Mouse (Mus musculus) limb, embryonic 15.5 days (tissue): Measurements from ENCODE around the gene Filip1l. TPM values are rescaled to one million over a fixed set of nuclear protein-coding genes. Genes with fewer than 3 reads are reported as not detected.

Experiments used
- ATAC-seq: fragments of 200-750 bp; cut with Nextera tagmentation; 2 replicates; pipeline ENCODE4 v1.8.0; 2017; ENCODE audit warnings: low read depth, moderate TSS enrichment; ENCODE audit not compliant: insufficient number of reproducible peaks, low FRiP score, low TSS enrichment
- H3K27ac ChIP-seq: fragments of 300-500 bp; sonication (generic); 2 replicates; pipeline ENCODE4 v1.5.1; 2015; ENCODE audit warnings: moderate library complexity, mild to moderate bottlenecking, inconsistent platforms
- H3K27me3 ChIP-seq: fragments of 300-500 bp; sonication (generic); 2 replicates; pipeline ENCODE4 v1.6.1; 2015; ENCODE audit warnings: inconsistent platforms
- H3K36me3 ChIP-seq: fragments of 300-500 bp; sonication (generic); 2 replicates; pipeline ENCODE4 v1.6.1; 2015; ENCODE audit warnings: inconsistent platforms
- H3K4me1 ChIP-seq: fragments of 300-500 bp; sonication (generic); 2 replicates; pipeline ENCODE4 v1.6.1; 2015; ENCODE audit warnings: inconsistent platforms
- H3K4me2 ChIP-seq: fragments of 300-500 bp; sonication (generic); 2 replicates; pipeline ENCODE4 v1.6.1; 2015; ENCODE audit warnings: mild to moderate bottlenecking, inconsistent platforms
- H3K4me3 ChIP-seq: fragments of 300-500 bp; sonication (generic); 2 replicates; pipeline ENCODE4 v1.5.1; 2015; ENCODE audit warnings: mild to moderate bottlenecking, inconsistent platforms
- H3K9ac ChIP-seq: fragments of 300-500 bp; sonication (generic); 2 replicates; pipeline ENCODE4 v1.6.1; 2015; ENCODE audit warnings: inconsistent platforms
- H3K9me3 ChIP-seq: fragments of 300-500 bp; sonication (generic); 2 replicates; pipeline ENCODE4 v1.6.1; 2016; ENCODE audit warnings: inconsistent platforms
- WGBS: fragments of 180-500 bp; shearing (Covaris S2); methylation state at CpG from one replicate; pipeline ENCODE4 v1.1.7; 2015; 5-methylcytosine and 5-hydroxymethylcytosine counted together
- polyA plus RNA-seq: library from polyadenylated mRNA; unstranded; fragments of >200 nt; fragmentation: Nextera tagmentation; extraction: Ambion mirVana; gene quantifications from 2 replicates; pipeline ENCODE4 v1.2.1, GENCODE M21; 2015

The Filip1l gene
- polyA plus RNA-seq, 1 experiment from 2014 or later = 46.8 TPM

DNA sequence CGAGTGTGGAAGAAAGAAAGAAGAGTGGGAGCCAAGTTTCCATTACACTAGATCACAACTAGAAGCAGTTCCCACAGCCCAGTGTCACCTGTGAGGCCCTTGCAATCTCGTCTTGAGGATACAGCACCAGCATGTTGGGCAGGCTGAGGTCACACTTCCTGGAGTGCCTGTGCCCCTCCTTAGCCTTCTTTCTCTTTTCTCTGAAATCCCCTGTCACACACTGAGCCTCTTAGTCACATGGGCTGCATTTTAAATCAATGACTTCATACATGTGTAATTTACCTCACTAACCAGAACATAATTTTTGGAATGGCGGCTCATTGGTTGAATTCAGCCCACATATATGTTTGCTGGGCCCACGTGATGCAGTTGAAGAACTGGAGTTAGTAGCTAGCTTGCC is 50.0 kb downstream of the Filip1l start:
- no peak for ATAC-seq
- WGBS = 83% methylated on average over 4 of the region's 4 CpGs

DNA sequence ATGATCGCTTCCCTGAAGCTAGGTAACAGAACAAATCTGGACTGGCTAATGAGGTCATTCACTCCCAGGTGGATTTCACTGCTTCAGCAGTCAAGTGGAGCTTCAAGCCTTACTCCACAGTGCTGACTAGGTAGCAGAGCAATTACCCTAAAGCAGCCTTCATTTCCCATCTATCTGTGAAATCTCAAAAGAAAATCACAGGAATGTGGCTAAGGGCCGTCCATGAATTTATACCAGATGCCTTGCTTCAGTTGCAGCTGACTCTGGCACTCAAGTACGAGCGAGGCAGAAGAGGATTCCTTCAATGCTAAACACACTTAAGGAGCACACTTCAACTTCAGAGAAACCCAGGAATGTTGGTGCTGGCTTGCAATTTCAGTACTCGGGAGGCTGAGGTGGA is 50.9 kb downstream of the Filip1l start:
- no peaks in the 10 kb centered on the region for H3K9me3 ChIP-seq
- no peak overlapping the region for H3K4me2 ChIP-seq
- WGBS = 32% methylated on average over 5 of the region's 5 CpGs
- ATAC-seq = no peak
- no peaks in the 10 kb centered on the region for H3K27me3 ChIP-seq
- peaks cover 24% of the 10 kb centered on the region for H3K4me1 ChIP-seq
- no peaks in the 10 kb centered on the region for H3K36me3 ChIP-seq
- H3K27ac ChIP-seq = no peak overlapping the region; the same call in 1 of the 2 replicates
- H3K9ac ChIP-seq = no peak overlapping the region
- H3K4me3 ChIP-seq = no peak overlapping the region

More for the DNA sequence above, 50.0 kb downstream of the Filip1l start:
- peaks cover 30% of the 10 kb centered on the region for H3K4me1 ChIP-seq
- H3K4me3 ChIP-seq = no peak overlapping the region
- H3K4me2 ChIP-seq = no peak overlapping the region
- H3K36me3 ChIP-seq = no peaks in the 10 kb centered on the region
- no peak overlapping the region for H3K9ac ChIP-seq
- no peaks in the 10 kb centered on the region for H3K9me3 ChIP-seq
- H3K27ac ChIP-seq = no peak overlapping the region
- H3K27me3 ChIP-seq = no peaks in the 10 kb centered on the region

DNA sequence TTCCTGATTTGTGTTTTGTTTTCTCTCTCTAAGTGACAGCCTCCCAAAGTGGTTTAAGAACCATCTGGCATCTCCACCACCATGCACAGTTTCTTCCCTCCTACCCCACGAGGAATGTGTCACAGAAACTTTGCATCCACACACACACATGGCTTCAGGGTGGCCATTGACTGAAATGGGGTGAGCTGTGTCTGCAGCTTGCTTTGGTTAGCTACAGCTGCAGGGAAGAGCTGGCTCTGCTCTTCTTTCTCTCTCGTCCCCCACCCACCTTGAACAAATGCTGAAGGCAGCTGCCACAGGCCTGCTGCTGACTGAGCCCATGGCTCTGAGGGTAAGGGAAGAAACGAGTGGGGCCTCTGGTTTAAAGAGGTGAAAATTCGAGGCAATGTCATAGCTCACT is 59.9 kb downstream of the Filip1l start:
- H3K9me3 ChIP-seq = no peaks in the 10 kb centered on the region
- H3K4me1 ChIP-seq = peaks cover 12% of the 10 kb centered on the region
- no peak overlapping the region for H3K9ac ChIP-seq
- 31% methylated on average over 4 of the region's 4 CpGs for WGBS
- H3K4me2 ChIP-seq = no peak overlapping the region
- H3K36me3 ChIP-seq = no peaks in the 10 kb centered on the region
- no peaks in the 10 kb centered on the region for H3K27me3 ChIP-seq
- H3K27ac ChIP-seq = no peak overlapping the region
- ATAC-seq = no peak
- no peak overlapping the region for H3K4me3 ChIP-seq

DNA sequence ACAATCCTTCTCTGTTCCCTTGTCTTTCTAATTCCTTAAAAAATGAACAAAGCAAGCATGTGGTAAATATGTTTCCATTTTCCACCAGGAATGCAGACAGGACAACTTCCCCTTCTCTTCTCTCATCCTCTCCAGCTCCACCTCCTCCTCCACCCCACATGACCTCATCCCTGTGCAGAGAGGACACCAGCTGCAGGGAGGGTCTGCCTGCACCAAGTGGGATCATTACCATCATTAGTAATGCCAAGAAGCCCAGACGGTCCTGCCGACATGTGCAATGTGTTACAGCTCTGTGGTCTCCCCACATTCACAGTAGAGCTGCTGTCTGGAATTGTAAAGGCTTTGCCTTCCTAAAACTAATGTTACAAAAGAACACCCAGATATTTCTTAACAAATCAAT is 63.2 kb downstream of the Filip1l start:
- no peak overlapping the region for H3K4me3 ChIP-seq
- H3K27me3 ChIP-seq = no peaks in the 10 kb centered on the region
- 14% methylated on average over 2 of the region's 2 CpGs for whole genome bisulfite sequencing
- no peak overlapping the region for H3K9ac ChIP-seq
- no peak; the same call in 1 of the 2 replicates for ATAC-seq
- no peaks in the 10 kb centered on the region for H3K36me3 ChIP-seq
- no peak overlapping the region for H3K4me2 ChIP-seq
- no peaks in the 10 kb centered on the region for H3K9me3 ChIP-seq
- peak overlapping the region; percentile 52 for H3K27ac ChIP-seq
- peaks cover 22% of the 10 kb centered on the region for H3K4me1 ChIP-seq

DNA sequence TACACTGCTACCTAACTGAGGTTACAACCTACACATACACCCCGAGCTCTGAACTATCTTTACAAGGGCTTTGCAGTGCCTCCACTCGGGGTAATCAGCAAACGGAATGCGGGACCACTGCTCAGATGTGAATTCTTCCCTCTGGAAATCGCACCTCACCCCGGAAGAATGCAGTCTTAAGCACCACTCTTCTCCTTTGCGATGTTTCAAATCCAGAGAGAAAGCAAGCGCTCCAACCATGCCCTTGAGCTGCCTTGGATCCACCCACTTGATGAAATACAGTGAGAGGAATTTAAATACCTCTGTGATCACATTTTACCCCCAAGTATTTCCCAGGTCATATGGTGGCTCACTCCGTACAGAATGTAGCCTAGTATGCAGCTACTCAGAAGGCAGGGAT is 64.1 kb downstream of the Filip1l start:
- H3K36me3 ChIP-seq = no peaks in the 10 kb centered on the region
- H3K4me3 ChIP-seq = no peak overlapping the region
- WGBS = 45% methylated on average over 9 of the region's 9 CpGs
- ATAC-seq = no peak
- H3K4me2 ChIP-seq = no peak overlapping the region
- no peaks in the 10 kb centered on the region for H3K9me3 ChIP-seq
- H3K27me3 ChIP-seq = no peaks in the 10 kb centered on the region
- H3K27ac ChIP-seq = no peak overlapping the region
- H3K4me1 ChIP-seq = peaks cover 31% of the 10 kb centered on the region
- H3K9ac ChIP-seq = no peak overlapping the region

DNA sequence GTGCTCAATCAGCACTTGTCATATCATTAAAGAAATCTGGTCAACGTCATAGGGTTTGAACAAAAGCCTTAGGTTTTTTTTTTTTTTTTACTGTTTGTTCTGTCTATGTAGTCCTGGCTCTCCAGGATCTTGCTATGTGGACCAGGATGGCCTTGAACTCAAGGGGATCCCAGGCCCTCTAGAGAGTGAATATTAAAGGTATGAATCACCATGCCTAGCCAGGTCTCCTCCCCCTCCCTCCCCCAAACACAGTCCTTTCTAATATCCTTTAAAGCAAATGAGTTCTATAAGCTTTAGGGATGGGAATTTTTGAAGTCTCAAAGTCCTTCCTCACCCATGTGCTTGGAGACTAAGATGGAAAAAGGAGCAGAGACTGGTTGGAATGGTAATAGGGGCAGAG is 65.1 kb downstream of the Filip1l start:
- no peak overlapping the region for H3K4me2 ChIP-seq
- no peak for ATAC-seq
- H3K27ac ChIP-seq = no peak overlapping the region
- peaks cover 34% of the 10 kb centered on the region for H3K4me1 ChIP-seq
- no peaks in the 10 kb centered on the region for H3K27me3 ChIP-seq
- H3K9ac ChIP-seq = no peak overlapping the region
- 72% methylated on average over 1 of the region's 1 CpGs for WGBS
- no peaks in the 10 kb centered on the region for H3K36me3 ChIP-seq
- H3K9me3 ChIP-seq = no peaks in the 10 kb centered on the region
- no peak overlapping the region for H3K4me3 ChIP-seq

DNA sequence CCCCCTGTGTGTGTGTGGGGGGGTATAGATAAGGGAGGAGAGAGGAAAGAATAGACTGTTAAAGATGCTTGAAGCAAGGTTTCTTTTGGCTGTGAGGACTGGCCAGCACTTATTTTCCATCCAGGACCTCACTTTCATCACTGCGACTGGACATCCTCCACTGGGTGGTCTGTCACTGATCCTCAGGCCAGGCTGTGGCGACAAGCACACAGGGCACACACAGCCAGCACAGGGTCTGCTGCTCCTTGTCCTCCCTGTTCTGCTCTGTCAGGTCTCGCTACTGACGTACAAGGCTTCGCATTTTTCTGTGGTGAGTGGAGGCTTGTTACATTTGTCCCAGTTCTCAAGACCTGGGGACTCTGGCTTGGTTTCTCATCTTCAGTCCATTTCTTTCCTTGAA is 66.4 kb downstream of the Filip1l start:
- no peaks in the 10 kb centered on the region for H3K36me3 ChIP-seq
- peak overlapping the region; percentile 69 for H3K27ac ChIP-seq
- H3K9ac ChIP-seq = no peak overlapping the region
- no peak overlapping the region for H3K4me2 ChIP-seq
- WGBS = 51% methylated on average over 5 of the region's 5 CpGs
- H3K9me3 ChIP-seq = no peaks in the 10 kb centered on the region
- no peak overlapping the region for H3K4me3 ChIP-seq
- H3K27me3 ChIP-seq = no peaks in the 10 kb centered on the region
- peaks cover 36% of the 10 kb centered on the region for H3K4me1 ChIP-seq
- peak; percentile 40; the same call in 1 of the 2 replicates for ATAC-seq

DNA sequence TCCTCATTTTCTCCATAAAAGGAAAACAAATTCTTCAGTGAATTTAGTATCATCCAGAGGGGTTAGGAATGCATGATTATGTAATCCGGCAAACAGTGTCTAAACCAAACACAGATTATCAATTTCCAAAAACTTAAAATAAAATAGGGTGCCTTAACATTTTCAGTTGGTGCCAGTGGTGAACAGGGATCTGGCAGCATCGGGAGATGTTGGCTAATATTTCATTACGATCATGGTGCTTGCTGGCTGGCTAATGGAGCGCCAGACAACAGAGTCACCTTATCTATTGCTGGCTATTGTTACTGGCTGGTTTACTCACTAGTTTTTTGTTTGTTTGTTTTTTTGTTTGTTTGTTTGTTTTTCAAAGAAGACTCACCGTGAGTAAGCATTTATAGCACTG is 67.0 kb downstream of the Filip1l start:
- WGBS = 80% methylated on average over 5 of the region's 5 CpGs
- no peak overlapping the region for H3K4me2 ChIP-seq
- no peak overlapping the region for H3K4me3 ChIP-seq
- H3K9me3 ChIP-seq = no peaks in the 10 kb centered on the region
- H3K27ac ChIP-seq = no peak overlapping the region
- H3K9ac ChIP-seq = no peak overlapping the region
- no peaks in the 10 kb centered on the region for H3K36me3 ChIP-seq
- H3K4me1 ChIP-seq = peaks cover 36% of the 10 kb centered on the region
- ATAC-seq = no peak
- H3K27me3 ChIP-seq = no peaks in the 10 kb centered on the region

DNA sequence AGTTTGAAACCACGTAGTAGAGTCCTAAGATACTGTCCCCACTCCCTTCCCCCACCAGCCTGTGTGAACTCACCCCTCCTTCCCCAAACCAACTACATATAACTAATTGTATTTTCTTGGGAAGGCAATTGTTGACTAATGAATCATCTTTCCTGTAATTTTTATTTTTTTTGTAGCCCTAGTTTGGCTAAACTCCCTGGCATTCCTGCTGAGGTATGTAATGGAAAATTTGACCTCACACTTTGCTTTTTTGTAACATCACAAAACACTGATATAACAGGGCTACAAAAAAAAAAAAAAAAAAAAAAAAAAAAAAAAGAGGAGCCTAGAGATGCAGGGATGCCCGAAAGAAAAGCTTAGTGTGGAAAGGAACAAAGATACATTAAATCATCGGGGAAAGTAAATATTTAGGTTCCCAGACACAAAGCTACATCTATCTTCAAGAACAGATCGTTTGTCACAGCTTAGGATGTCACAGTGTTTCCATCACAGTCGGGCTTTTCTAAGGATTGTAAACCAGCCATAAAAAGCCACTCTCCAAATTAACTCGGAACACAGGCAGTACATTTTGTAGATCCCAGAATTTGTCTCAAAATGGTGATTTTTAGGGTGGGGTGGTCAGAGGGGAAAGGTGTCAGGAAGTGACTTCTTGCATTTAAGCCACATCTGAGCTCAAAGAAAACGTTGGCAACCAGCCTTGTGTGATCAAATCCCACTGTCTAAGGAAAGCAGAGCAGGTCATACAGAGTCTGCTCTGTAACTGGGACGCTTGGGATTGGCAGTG is 68.1 kb downstream of the Filip1l start:
- H3K9ac ChIP-seq = no peak overlapping the region
- no peak overlapping the region for H3K4me3 ChIP-seq
- no peaks in the 10 kb centered on the region for H3K27me3 ChIP-seq
- H3K27ac ChIP-seq = peak overlapping the region; percentile 59
- no peaks in the 10 kb centered on the region for H3K9me3 ChIP-seq
- H3K4me1 ChIP-seq = peaks cover 35% of the 10 kb centered on the region
- no peak overlapping the region for H3K4me2 ChIP-seq
- WGBS = 23% methylated on average over 8 of the region's 8 CpGs
- no peak for ATAC-seq
- H3K36me3 ChIP-seq = no peaks in the 10 kb centered on the region

DNA sequence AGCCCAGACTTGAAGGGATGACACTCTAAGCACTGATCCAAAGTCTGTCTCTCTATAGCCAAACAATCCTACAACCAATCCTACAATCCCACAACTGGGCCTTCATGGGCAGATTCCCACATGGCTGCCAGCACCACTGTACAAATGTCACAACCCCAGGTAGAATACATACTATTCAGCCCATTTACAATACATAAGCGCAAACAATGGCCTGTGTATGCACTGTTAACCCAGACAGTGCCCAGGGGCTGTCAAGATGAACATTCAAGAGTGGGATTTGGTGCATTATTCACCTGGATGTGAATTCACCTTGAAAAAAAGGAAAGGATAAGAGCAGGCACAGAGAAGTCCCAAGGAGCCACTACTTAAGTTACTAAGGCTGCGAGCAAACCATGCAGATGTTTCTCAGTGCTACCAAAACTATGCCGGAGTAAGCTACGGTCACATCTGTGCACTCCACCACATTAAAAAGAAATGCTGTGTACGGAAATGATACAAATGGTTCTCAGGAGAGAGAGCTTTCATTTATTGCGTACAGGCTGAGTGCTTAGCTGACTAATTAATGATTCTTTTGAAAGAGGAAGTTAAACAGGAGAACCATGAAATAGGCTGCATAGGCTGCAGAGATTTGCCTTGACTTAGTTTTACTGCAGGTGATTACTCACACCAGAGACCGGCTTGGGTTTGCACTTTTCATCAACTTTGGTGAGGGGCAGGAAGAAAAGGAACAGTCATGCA is 69.0 kb downstream of the Filip1l start:
- no peaks in the 10 kb centered on the region for H3K36me3 ChIP-seq
- H3K27ac ChIP-seq = peak overlapping the region; percentile 54
- no peaks in the 10 kb centered on the region for H3K9me3 ChIP-seq
- 35% methylated on average over 7 of the region's 7 CpGs for WGBS
- no peaks in the 10 kb centered on the region for H3K27me3 ChIP-seq
- no peak overlapping the region for H3K9ac ChIP-seq
- H3K4me3 ChIP-seq = no peak overlapping the region
- H3K4me1 ChIP-seq = peaks cover 35% of the 10 kb centered on the region
- H3K4me2 ChIP-seq = no peak overlapping the region
- ATAC-seq = no peak

DNA sequence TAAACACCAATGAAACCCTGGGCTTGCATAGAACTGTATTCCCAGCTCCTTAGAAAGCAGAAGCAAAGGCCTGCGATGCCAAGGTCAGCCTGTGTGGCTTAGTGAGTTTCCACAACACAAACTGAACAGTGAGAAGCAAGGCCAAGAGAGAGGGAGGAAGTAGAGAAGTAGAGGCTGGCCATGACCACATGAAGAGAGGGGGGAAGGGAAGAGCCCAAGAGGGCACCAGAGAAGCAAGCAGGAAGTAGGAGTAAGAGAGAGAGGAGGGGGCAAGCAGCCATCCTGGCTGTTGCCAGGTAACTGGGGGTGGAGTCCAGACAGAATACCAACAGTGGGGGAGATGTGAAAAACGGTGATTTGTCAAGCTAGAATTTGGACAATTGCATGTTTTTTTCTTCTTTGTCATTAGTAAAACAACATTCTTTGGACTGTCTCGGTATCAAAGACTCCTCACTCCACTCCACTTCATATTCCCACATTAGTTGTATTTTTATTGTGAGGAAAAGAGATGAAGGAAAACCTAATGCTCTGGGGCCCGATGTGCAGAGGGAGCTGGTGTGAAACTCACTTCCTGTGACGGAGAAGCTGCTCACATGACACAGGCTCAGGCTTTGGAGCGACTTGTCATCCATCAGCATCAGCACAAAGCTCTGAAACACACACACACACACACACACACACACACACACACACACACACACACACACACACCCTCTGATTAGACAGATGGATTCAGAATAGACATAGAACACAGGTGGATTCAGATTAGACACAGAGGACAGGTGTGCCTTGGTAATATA is 70.3 kb downstream of the Filip1l start:
- 65% methylated on average over 6 of the region's 6 CpGs for WGBS

DNA sequence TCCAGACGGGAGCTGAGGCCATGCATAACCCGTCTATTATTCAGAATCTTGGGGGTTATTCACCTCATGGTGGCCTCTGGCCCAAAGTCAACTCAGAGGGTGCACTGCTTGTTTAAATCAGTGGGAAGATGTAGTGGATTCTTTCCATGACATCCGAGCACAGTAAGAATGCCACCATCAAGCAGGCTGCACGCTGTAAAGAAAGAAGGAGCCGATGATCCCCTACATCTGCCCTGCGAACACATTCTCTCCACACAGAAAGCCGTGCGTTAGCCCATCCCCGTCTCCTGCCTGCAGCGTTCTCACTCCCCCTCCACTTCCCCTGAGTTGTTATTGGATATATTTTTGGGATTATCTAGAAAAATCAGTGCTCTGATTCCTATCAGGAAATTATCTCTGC is 73.8 kb downstream of the Filip1l start:
- Histone ChIP-seq H3K36me3 (no peaks in the 10 kb centered on the region), H3K9me3 (no peaks in the 10 kb centered on the region), H3K4me2 (no peak overlapping the region), H3K4me3 (no peak overlapping the region), H3K4me1 (peaks cover 31% of the 10 kb centered on the region), H3K27ac (peak overlapping the region; percentile 57), H3K27me3 (no peaks in the 10 kb centered on the region), H3K9ac (no peak overlapping the region)
- WGBS = 49% methylated on average over 10 of the region's 10 CpGs
- no peak for ATAC-seq

More for the DNA sequence above, 70.3 kb downstream of the Filip1l start:
- Histone ChIP-seq H3K27me3 (no peaks in the 10 kb centered on the region), H3K4me1 (peaks cover 42% of the 10 kb centered on the region), H3K27ac (no peak overlapping the region), H3K9me3 (no peaks in the 10 kb centered on the region), H3K4me2 (no peak overlapping the region), H3K9ac (no peak overlapping the region), H3K36me3 (no peaks in the 10 kb centered on the region), H3K4me3 (no peak overlapping the region)
- no peak for ATAC-seq
